Mouse (Mus musculus): ENCODE measurements around the gene Ms4a4c. TPM values are rescaled to one million over a fixed set of nuclear protein-coding genes. Genes with fewer than 3 reads are reported as not detected.

The Ms4a4c gene
- polyA plus RNA-seq (2016; fragmentation: Nextera tagmentation; extraction: Ambion mirVana) = not detected in 2 replicates

- no peaks in the 10 kb centered on the region for H3K4me1 ChIP-seq
- no peak for DNase-seq (ENCODE audit: low spot score)
- no peaks in the 10 kb centered on the region for H3K9me3 ChIP-seq
- H3K36me3 ChIP-seq = no peaks in the 10 kb centered on the region
- no peaks in the 10 kb centered on the region for H3K27me3 ChIP-seq (ENCODE audit: insufficient read depth, poor library complexity, severe bottlenecking)
- 68% methylated on average over 3 of the region's 3 CpGs for WGBS
- H3K4me3 ChIP-seq = no peak within 1 kb of the TSS
- no peak within 1 kb of the TSS for H3K27ac ChIP-seq
These were observed at the start of gene Ms4a4c for GRCm38 (mm10) chr19:11404527-11404926. TSS of gene Ms4a4c (plus strand) at chr19:11404770.

DNA sequence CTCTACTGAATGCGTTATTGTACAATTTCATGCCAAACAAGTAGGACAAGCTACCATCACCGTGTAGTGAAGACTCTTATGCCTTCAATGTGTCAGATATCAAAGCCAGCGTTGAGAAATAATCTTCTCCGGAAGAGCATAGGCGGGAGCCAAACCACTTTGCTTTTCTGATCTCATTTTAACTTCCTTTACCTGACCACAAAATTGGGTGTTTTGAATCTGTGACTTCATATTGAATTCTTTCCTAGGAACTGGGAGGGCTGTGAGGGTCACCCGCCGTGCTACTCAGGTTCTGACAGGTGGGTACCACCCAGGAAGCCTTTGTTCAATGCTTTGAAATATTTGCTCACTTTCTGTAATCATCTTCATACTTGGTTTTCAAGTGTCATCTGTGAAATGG is 48.8 kb upstream of the Ms4a4c start:
- Histone ChIP-seq H3K36me3 (no peaks in the 10 kb centered on the region), H3K9me3 (no peaks in the 10 kb centered on the region), H3K27me3 (ENCODE audit: insufficient read depth, poor library complexity, severe bottlenecking) (no peaks in the 10 kb centered on the region), H3K4me3 (no peak overlapping the region), H3K27ac (no peak overlapping the region), H3K4me1 (no peaks in the 10 kb centered on the region)
- 83% methylated on average over 7 of the region's 7 CpGs for WGBS
- DNase-seq (ENCODE audit: low spot score) = no peak

- Histone ChIP-seq H3K27ac (no peak overlapping the region), H3K27me3 (ENCODE audit: insufficient read depth, poor library complexity, severe bottlenecking) (no peaks in the 10 kb centered on the region), H3K9me3 (no peaks in the 10 kb centered on the region), H3K4me1 (no peaks in the 10 kb centered on the region), H3K36me3 (no peaks in the 10 kb centered on the region), H3K4me3 (no peak overlapping the region)
- no peak for DNase-seq (ENCODE audit: low spot score)
- WGBS = 53% methylated on average over 3 of the region's 3 CpGs
These were observed 44.5 kb upstream of the Ms4a4c start for GRCm38 (mm10) chr19:11360106-11360505.

GRCm38 (mm10) chr19:11362002-11362401 is 42.6 kb upstream of the Ms4a4c start:
- Histone ChIP-seq H3K36me3 (no peaks in the 10 kb centered on the region), H3K4me3 (no peak overlapping the region), H3K27me3 (ENCODE audit: insufficient read depth, poor library complexity, severe bottlenecking) (no peaks in the 10 kb centered on the region), H3K4me1 (no peaks in the 10 kb centered on the region), H3K27ac (no peak overlapping the region), H3K9me3 (no peaks in the 10 kb centered on the region)
- DNase-seq (ENCODE audit: low spot score) = no peak

DNA sequence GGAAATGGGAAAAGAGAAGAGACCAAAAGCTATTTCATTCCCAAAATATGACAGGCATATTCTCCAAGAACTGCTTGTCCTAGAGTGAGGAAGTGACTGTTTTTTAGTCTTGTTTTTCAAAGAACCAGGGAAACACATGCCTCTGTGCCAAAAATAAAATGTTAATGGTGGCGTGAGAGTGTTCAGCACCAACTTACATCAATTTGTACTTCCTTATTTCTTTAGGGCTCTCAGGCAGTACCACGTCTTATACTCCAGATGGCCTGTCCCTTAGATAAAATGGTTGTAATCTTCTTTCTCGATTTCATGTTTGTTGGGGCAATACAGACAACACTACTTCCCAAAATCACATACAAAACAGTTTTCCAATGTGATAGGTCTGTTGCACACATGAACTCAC is 36.3 kb upstream of the Ms4a4c start:
- 66% methylated on average over 3 of the region's 3 CpGs for WGBS
- no peaks in the 10 kb centered on the region for H3K9me3 ChIP-seq
- no peaks in the 10 kb centered on the region for H3K4me1 ChIP-seq
- no peak overlapping the region for H3K4me3 ChIP-seq
- H3K27me3 ChIP-seq (ENCODE audit: insufficient read depth, poor library complexity, severe bottlenecking) = no peaks in the 10 kb centered on the region
- H3K36me3 ChIP-seq = no peaks in the 10 kb centered on the region
- no peak overlapping the region for H3K27ac ChIP-seq
- DNase-seq (ENCODE audit: low spot score) = no peak

DNA sequence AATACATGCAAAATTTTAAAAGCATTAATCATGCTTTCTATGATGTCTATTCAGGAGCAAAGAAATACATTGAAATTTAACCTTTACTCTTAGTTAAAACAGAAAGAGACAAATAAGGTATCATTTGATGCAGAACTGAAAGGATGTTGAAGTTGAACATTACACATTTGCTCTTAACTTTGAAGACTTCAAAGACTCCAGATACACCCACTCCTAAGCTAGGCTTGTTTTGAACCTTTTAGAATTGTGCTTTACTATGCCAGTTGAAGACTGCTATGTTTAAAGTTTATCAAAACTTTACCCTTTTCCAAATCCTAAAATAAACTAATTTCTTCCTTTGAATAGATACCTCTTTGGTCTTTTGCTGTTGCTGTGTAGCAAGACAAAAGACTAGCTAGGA is 33.4 kb upstream of the Ms4a4c start:
- H3K36me3 ChIP-seq = no peaks in the 10 kb centered on the region
- no peak for DNase-seq (ENCODE audit: low spot score)
- no peak overlapping the region for H3K27ac ChIP-seq
- no peaks in the 10 kb centered on the region for H3K4me1 ChIP-seq
- H3K9me3 ChIP-seq = no peaks in the 10 kb centered on the region
- H3K4me3 ChIP-seq = no peak overlapping the region
- H3K27me3 ChIP-seq (ENCODE audit: insufficient read depth, poor library complexity, severe bottlenecking) = no peaks in the 10 kb centered on the region

GRCm38 (mm10) chr19:11375273-11375672 is 29.3 kb upstream of the Ms4a4c start, which contains the start of gene Ms4a4a:
TSS of gene Ms4a4a (plus strand) at chr19:11375523.
- no peak within 1 kb of the TSS for H3K27ac ChIP-seq
- WGBS = 80% methylated on average over 2 of the region's 2 CpGs
- H3K9me3 ChIP-seq = no peaks in the 10 kb centered on the region
- no peak within 1 kb of the TSS for H3K4me3 ChIP-seq
- no peaks in the 10 kb centered on the region for H3K36me3 ChIP-seq
- H3K4me1 ChIP-seq = no peaks in the 10 kb centered on the region
- H3K27me3 ChIP-seq (ENCODE audit: insufficient read depth, poor library complexity, severe bottlenecking) = no peaks in the 10 kb centered on the region
- no peak for DNase-seq (ENCODE audit: low spot score)

GRCm38 (mm10) chr19:11376399-11376798 is 28.2 kb upstream of the Ms4a4c start:
- DNase-seq (ENCODE audit: low spot score) = no peak
- no peak overlapping the region for H3K4me3 ChIP-seq

GRCm38 (mm10) chr19:11387109-11387508 is 17.5 kb upstream of the Ms4a4c start:
- H3K27ac ChIP-seq = no peak overlapping the region
- DNase-seq (ENCODE audit: low spot score) = no peak
- WGBS = 75% methylated on average over 2 of the region's 2 CpGs
- no peak overlapping the region for H3K4me3 ChIP-seq
- H3K27me3 ChIP-seq (ENCODE audit: insufficient read depth, poor library complexity, severe bottlenecking) = no peaks in the 10 kb centered on the region
- no peaks in the 10 kb centered on the region for H3K36me3 ChIP-seq
- H3K4me1 ChIP-seq = no peaks in the 10 kb centered on the region
- no peaks in the 10 kb centered on the region for H3K9me3 ChIP-seq

More at GRCm38 (mm10) chr19:11376399-11376798, 28.2 kb upstream of the Ms4a4c start:
- H3K27me3 ChIP-seq (ENCODE audit: insufficient read depth, poor library complexity, severe bottlenecking) = no peaks in the 10 kb centered on the region
- H3K4me1 ChIP-seq = no peaks in the 10 kb centered on the region
- 77% methylated on average over 2 of the region's 2 CpGs for WGBS
- no peaks in the 10 kb centered on the region for H3K36me3 ChIP-seq
- H3K27ac ChIP-seq = no peak overlapping the region
- H3K9me3 ChIP-seq = no peaks in the 10 kb centered on the region

- H3K9me3 ChIP-seq = no peaks in the 10 kb centered on the region
- no peak overlapping the region for H3K27ac ChIP-seq
- H3K4me3 ChIP-seq = no peak overlapping the region
- WGBS = 80% methylated on average over 4 of the region's 4 CpGs
- no peak for DNase-seq (ENCODE audit: low spot score)
- H3K27me3 ChIP-seq (ENCODE audit: insufficient read depth, poor library complexity, severe bottlenecking) = no peaks in the 10 kb centered on the region
- no peaks in the 10 kb centered on the region for H3K4me1 ChIP-seq
- H3K36me3 ChIP-seq = no peaks in the 10 kb centered on the region
These were observed 16.9 kb upstream of the Ms4a4c start for GRCm38 (mm10) chr19:11387685-11388084.

- Histone ChIP-seq H3K9me3 (no peaks in the 10 kb centered on the region), H3K4me1 (no peaks in the 10 kb centered on the region), H3K27me3 (ENCODE audit: insufficient read depth, poor library complexity, severe bottlenecking) (no peaks in the 10 kb centered on the region), H3K27ac (no peak overlapping the region), H3K4me3 (no peak overlapping the region), H3K36me3 (no peaks in the 10 kb centered on the region)
- 79% methylated on average over 2 of the region's 2 CpGs for WGBS
- DNase-seq (ENCODE audit: low spot score) = no peak
These were observed 15.6 kb upstream of the Ms4a4c start for GRCm38 (mm10) chr19:11388949-11389348.

GRCm38 (mm10) chr19:11395769-11396168 is 8.8 kb upstream of the Ms4a4c start:
- Histone ChIP-seq H3K4me3 (no peak overlapping the region), H3K36me3 (no peaks in the 10 kb centered on the region), H3K27ac (no peak overlapping the region), H3K9me3 (no peaks in the 10 kb centered on the region), H3K4me1 (no peaks in the 10 kb centered on the region), H3K27me3 (ENCODE audit: insufficient read depth, poor library complexity, severe bottlenecking) (no peaks in the 10 kb centered on the region)
- no peak for DNase-seq (ENCODE audit: low spot score)

DNA sequence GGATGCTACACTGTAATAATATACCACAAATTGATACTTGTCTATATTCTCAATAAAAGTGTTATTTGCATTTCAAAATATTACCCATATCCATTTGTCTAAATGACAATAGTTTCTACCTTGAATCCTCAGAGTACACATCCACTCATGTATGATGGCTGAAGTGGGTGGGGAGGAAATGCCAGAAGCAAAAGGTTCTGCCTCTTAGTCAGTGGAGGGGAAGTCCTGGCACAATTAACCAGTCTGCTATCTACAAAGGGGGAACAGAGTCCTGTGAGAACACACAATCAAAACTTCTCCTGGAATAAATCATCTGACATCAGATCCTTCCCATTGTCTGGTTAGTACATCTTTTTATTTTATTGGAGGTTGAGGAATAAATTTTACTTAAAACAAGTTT is 2.9 kb downstream of the Ms4a4c start:
- Histone ChIP-seq H3K36me3 (no peaks in the 10 kb centered on the region), H3K27me3 (ENCODE audit: insufficient read depth, poor library complexity, severe bottlenecking) (no peaks in the 10 kb centered on the region), H3K4me1 (no peaks in the 10 kb centered on the region), H3K9me3 (no peaks in the 10 kb centered on the region), H3K4me3 (no peak overlapping the region), H3K27ac (no peak overlapping the region)
- no peak for DNase-seq (ENCODE audit: low spot score)

DNA sequence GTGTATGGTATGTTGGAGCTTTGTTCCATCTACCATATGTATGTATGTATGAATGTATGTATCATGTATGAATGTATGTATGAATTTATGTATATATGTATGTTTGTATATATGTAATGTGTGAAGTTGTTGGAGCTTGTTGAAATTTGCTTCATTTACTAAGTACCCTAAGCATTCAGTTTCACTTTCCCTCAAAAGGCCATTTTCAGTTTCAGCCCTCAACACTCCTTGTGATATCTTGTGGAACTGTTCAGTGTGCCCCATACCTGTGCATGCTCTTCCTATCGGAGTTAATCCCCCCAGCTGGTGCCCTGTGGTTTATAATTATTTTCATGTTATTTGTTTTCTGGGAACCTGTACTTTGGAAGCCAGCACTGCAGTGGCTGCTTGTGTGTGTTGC is 4.0 kb downstream of the Ms4a4c start:
- Histone ChIP-seq H3K36me3 (no peaks in the 10 kb centered on the region), H3K4me1 (no peaks in the 10 kb centered on the region), H3K27ac (no peak overlapping the region), H3K4me3 (no peak overlapping the region), H3K27me3 (ENCODE audit: insufficient read depth, poor library complexity, severe bottlenecking) (no peaks in the 10 kb centered on the region), H3K9me3 (no peaks in the 10 kb centered on the region)
- DNase-seq (ENCODE audit: low spot score) = no peak
- WGBS = 76% methylated on average over 1 of the region's 1 CpGs

All from heart, embryonic 10.5 days (tissue).